In genomic region chr6:117709212-117709611, GRCm38 (mm10) we compare ENCODE assay signal across 21 mouse cellular contexts.
DNase-seq lines count a peak whose midpoint lies in the region; ATAC-seq and TF ChIP-seq lines count a peak whose summit lies in the region.
"Had no signal": no experiment of that assay in that cellular context is flagged by ENCODE, and none has a peak within 500 bp of the region (broad histone marks: within the 10 kb centered on the region; RNA-seq: fewer than 3 reads in every experiment).

No protein-coding gene starts in this region.

- no peak overlapping the region for H3K27ac ChIP-seq in lung, postnatal 0 days (ENCODE audit: low read length)
- H3K27ac ChIP-seq in forebrain, embryonic 16.5 days (ENCODE audit: low read length): no peak overlapping the region

- H3K4me3 ChIP-seq in lung, postnatal 0 days (ENCODE audit: low read depth, low read length): no peak overlapping the region
- H3K4me3 ChIP-seq in forebrain, embryonic 16.5 days (replicated peaks; ENCODE audit: low read length): no peak overlapping the region

- peak; percentile 55 for ATAC-seq in lung, postnatal 0 days
- ATAC-seq in forebrain, embryonic 16.5 days: no peak
- ATAC-seq: activated CD4-positive, CD25-positive, alpha-beta regulatory T cell, adult 4 months; CD4-positive, CD25-positive, alpha-beta regulatory T cell, adult 4 months; Patski had no signal

- H3K9ac ChIP-seq in lung, postnatal 0 days (replicated peaks; ENCODE audit: low read depth): no peak overlapping the region
- H3K9ac ChIP-seq in forebrain, embryonic 16.5 days (replicated peaks; ENCODE audit: low read depth, low read length): no peak overlapping the region

- TF ChIP-seq CTCF in lung, postnatal 0 days (IDR thresholded peaks at IDR 0.05): no peak

- no peaks in the 10 kb centered on the region for H3K9me3 ChIP-seq in lung, postnatal 0 days (ENCODE audit: low read length)
- H3K9me3 ChIP-seq in forebrain, embryonic 16.5 days (ENCODE audit: control insufficient read depth, low read length): no peaks in the 10 kb centered on the region

- H3K36me3 ChIP-seq in lung, postnatal 0 days (ENCODE audit: insufficient read depth, low read length): no peaks in the 10 kb centered on the region
- no peaks in the 10 kb centered on the region for H3K36me3 ChIP-seq in forebrain, embryonic 16.5 days (ENCODE audit: control insufficient read depth, insufficient read depth)
- H3K36me3 ChIP-seq: G1E had no signal

- TF ChIP-seq EP300 in lung, postnatal 0 days (IDR thresholded peaks at IDR 0.05): no peak

- no peaks in the 10 kb centered on the region for H3K27me3 ChIP-seq in lung, postnatal 0 days (replicated peaks; ENCODE audit: insufficient read depth, low read length)
- no peaks in the 10 kb centered on the region for H3K27me3 ChIP-seq in forebrain, embryonic 16.5 days (replicated peaks; ENCODE audit: control insufficient read depth, insufficient read depth, low read length)

- H3K4me1 ChIP-seq in lung, postnatal 0 days (ENCODE audit: insufficient read depth, low read depth, low read length): no peaks in the 10 kb centered on the region
- no peaks in the 10 kb centered on the region for H3K4me1 ChIP-seq in forebrain, embryonic 16.5 days (replicated peaks; ENCODE audit: control insufficient read depth, insufficient read depth, low read length)

- peak; percentile 40 for DNase-seq in heart, adult 11 months
- DNase-seq in heart, adult 9 months (ENCODE audit: low spot score in 2 of 2): no peak
- peak; percentile 53 for DNase-seq in lung, postnatal 0 days (ENCODE audit: low spot score)
- DNase-seq in lung, postnatal 36 days: no peak
- DNase-seq in NIH3T3 (ENCODE audit: low read depth): peak; percentile 17
- DNase-seq: adrenal gland, adult 2 months; adrenal gland, adult 8-10 months; adrenal gland, postnatal 10 days; adrenal gland, postnatal 14 days; adrenal gland, postnatal 25 days; adrenal gland, postnatal 36 days; B cell, adult 2 months; cerebellum, adult 11 months; cerebellum, adult 11-12 months; cerebellum, adult 18-20 months; cerebellum, adult 2 months had no signal

- WGBS in lung, postnatal 0 days: 50% methylated on average over 3 of the region's 3 CpGs
- WGBS in forebrain, embryonic 16.5 days: 44% methylated on average over 3 of the region's 3 CpGs

- H3K4me2 ChIP-seq in lung, postnatal 0 days (replicated peaks; ENCODE audit: low read depth, low read length): no peak overlapping the region
- H3K4me2 ChIP-seq in forebrain, embryonic 16.5 days (ENCODE audit: low read length): no peak overlapping the region

Comparison
In these comparisons a context has a peak if more than half of its experiments do, and no peak if none do; other contexts are left out.
1. DNase-seq: peak in heart, adult 11 months (single experiment), lung, postnatal 0 days (single experiment) and NIH3T3 (single experiment); none in heart, adult 9 months (0 of 2) and lung, postnatal 36 days (single experiment).